Mouse (Mus musculus) ES-E14 (cell line): ENCODE results near the gene Ano10.

Source experiments
- CHD2 ChIP-seq: IDR thresholded peaks from 2 replicates; pipeline ENCODE4 v1.6.1; 2014; ENCODE audit warnings: mild to moderate bottlenecking, low read depth, low read length, inconsistent platforms
- HCFC1 ChIP-seq: IDR thresholded peaks from 2 replicates; pipeline ENCODE4 v1.6.1; 2012; ENCODE audit warnings: low read length, inconsistent platforms, borderline replicate concordance; ENCODE audit not compliant: insufficient read depth
- MAFK ChIP-seq: IDR thresholded peaks from 2 replicates; pipeline ENCODE4 v1.6.1; 2014; ENCODE audit warnings: mild to moderate bottlenecking, low read depth, low read length, inconsistent platforms; ENCODE audit not compliant: insufficient read depth
- ZC3H11A ChIP-seq: IDR thresholded peaks from 2 replicates; pipeline ENCODE4 v1.6.1; 2012; ENCODE audit warnings: low read depth, mild to moderate bottlenecking, inconsistent platforms, low read length, borderline replicate concordance
- ZNF384 ChIP-seq: IDR thresholded peaks from 2 replicates; pipeline ENCODE4 v1.6.1; 2012; ENCODE audit warnings: low read depth, low read length, inconsistent platforms

- TF ChIP-seq CHD2 (no peak), MAFK (no peak), ZNF384 (no peak), ZC3H11A (no peak), HCFC1 (no peak)
Measured at GRCm38 (mm10) chr9:122314386-122314785, 20.2 kb upstream of the Ano10 start.
